Mouse (Mus musculus): Measurements from ENCODE around the gene Vasn.
"Not testable (repeated sequence)": the region's sequence is repeated elsewhere in the genome, so short reads cannot be mapped to it uniquely, and the experiment has no call there.

Gene Vasn

GRCm38 (mm10) chr16:4663806-4664205, 24.1 kb downstream of the Vasn start:
- in situ Hi-C loops (cut with MboI, MseI), result no loop called here

GRCm38 (mm10) chr16:4665726-4666125, 26.0 kb downstream of the Vasn start:
- in situ Hi-C loops (cut with MboI, MseI), result no loop called here

- in situ Hi-C loops (cut with MboI, MseI), result no loop called here
Measured at GRCm38 (mm10) chr16:4667190-4667808, 27.6 kb downstream of the Vasn start.

- in situ Hi-C loops (cut with MboI, MseI), result no loop called here
Measured at GRCm38 (mm10) chr16:4670317-4670716, 30.6 kb downstream of the Vasn start.

- in situ Hi-C loops (cut with MboI, MseI), result no loop called here
Measured at GRCm38 (mm10) chr16:4674091-4674490, 34.4 kb downstream of the Vasn start.

GRCm38 (mm10) chr16:4676836-4677235, 37.1 kb downstream of the Vasn start:
- in situ Hi-C loops (cut with MboI, MseI), result no loop called here

- in situ Hi-C loops (cut with MboI, MseI), result no loop called here
Measured at GRCm38 (mm10) chr16:4678080-4678479, 38.3 kb downstream of the Vasn start.

GRCm38 (mm10) chr16:4679121-4680018, 39.6 kb downstream of the Vasn start, which contains the start of gene Coro7:
Gene Coro7, minus strand, starts transcription at chr16:4679777.
- in situ Hi-C loops (cut with MboI, MseI), result no loop called here

- in situ Hi-C loops (cut with MboI, MseI), result not testable (repeated sequence)
Measured at GRCm38 (mm10) chr16:4680922-4681455, 41.2 kb downstream of the Vasn start.

- in situ Hi-C loops (cut with MboI, MseI), result no loop called here
Measured at GRCm38 (mm10) chr16:4682628-4683179, 43.0 kb downstream of the Vasn start.

GRCm38 (mm10) chr16:4683193-4683580, 43.4 kb downstream of the Vasn start:
- in situ Hi-C loops (cut with MboI, MseI), result no loop called here

- in situ Hi-C loops (cut with MboI, MseI), result no loop called here
Measured at GRCm38 (mm10) chr16:4683581-4684456, 44.1 kb downstream of the Vasn start.

GRCm38 (mm10) chr16:4684457-4684791, 44.7 kb downstream of the Vasn start:
- in situ Hi-C loops (cut with MboI, MseI), result no loop called here

- in situ Hi-C loops (cut with MboI, MseI), result loop anchor here (5.0 kb wide), 1 partner anchor 98 kb away; no protein-coding TSS in a partner anchor
Measured at GRCm38 (mm10) chr16:4689371-4689770, 49.6 kb downstream of the Vasn start.

Measured in T-helper 1 cell (primary cell).